Mouse (Mus musculus) B cell, adult 62 days (primary cell): ENCODE data around the gene Tmem210. TPM values are rescaled to one million over a fixed set of nuclear protein-coding genes. Genes with fewer than 3 reads are reported as not detected.

Experiments used
- total RNA-seq: library from RNA; stranded (reverse); gene quantifications from 4 replicates; pipeline ENCODE4 v1.2.4, GENCODE M21; 2023

The Tmem210 gene
- total RNA-seq: not detected in 4 replicates

GRCm38 (mm10) chr2:25287927-25288649, at the start of gene Tmem210:
TSS of gene Tmem210 (plus strand) at chr2:25288145.

GRCm38 (mm10) chr2:25242101-25242506, 45.8 kb upstream of the Tmem210 start, which contains the start of the genes Rnf208 and Cysrt1:
TSS of gene Rnf208 (plus strand) at chr2:25242255.
TSS of gene Cysrt1 (minus strand) at chr2:25242452.

GRCm38 (mm10) chr2:25246183-25247072, 41.5 kb upstream of the Tmem210 start, which contains the start of gene AL732309.1:
TSS of gene AL732309.1 (minus strand) at chr2:25246863.

GRCm38 (mm10) chr2:25255284-25255779, 32.6 kb upstream of the Tmem210 start, which contains the start of gene Tmem203:
TSS of gene Tmem203 (plus strand) at chr2:25255439.

GRCm38 (mm10) chr2:25262291-25262767, 25.6 kb upstream of the Tmem210 start, which contains the start of gene Tprn:
TSS of gene Tprn (plus strand) at chr2:25262618.

GRCm38 (mm10) chr2:25271827-25272511, 16.0 kb upstream of the Tmem210 start, which contains the start of the genes Ssna1 and Anapc2:
TSS of gene Ssna1 (minus strand) at chr2:25272438.
TSS of gene Anapc2 (plus strand) at chr2:25272478.

GRCm38 (mm10) chr2:25289651-25290050, 1.7 kb downstream of the Tmem210 start, which contains the start of gene Lrrc26:
TSS of gene Lrrc26 (plus strand) at chr2:25289915.

GRCm38 (mm10) chr2:25318971-25319773, 31.2 kb downstream of the Tmem210 start, which contains the start of gene Grin1:
TSS of gene Grin1 (minus strand) at chr2:25319187.

GRCm38 (mm10) chr2:25332286-25333160, 44.6 kb downstream of the Tmem210 start, which contains the start of gene Man1b1:
TSS of gene Man1b1 (plus strand) at chr2:25332338.

Other genes starting within 250 kb of the Tmem210 start
- gene Nsmf, start 233.8 kb upstream of the Tmem210 start, total RNA-seq: 38.8 to 54.8 TPM (median 42.4 TPM) in 4 replicates
- not detected in 4 replicates for gene Entpd8, start 207.8 kb upstream of the Tmem210 start, total RNA-seq
- not detected in 4 replicates for gene Noxa1, start 193.0 kb upstream of the Tmem210 start, total RNA-seq
- gene Nrarp, start 107.4 kb upstream of the Tmem210 start, total RNA-seq: 5.2 to 8.3 TPM (median 7.2 TPM) in 4 replicates
- 29.8 to 31.9 TPM (median 30.9 TPM) in 4 replicates for gene Tor4a, start 91.3 kb upstream of the Tmem210 start, total RNA-seq
- 71.6 to 75.6 TPM (median 72.5 TPM) in 4 replicates for gene Nelfb, start 76.7 kb upstream of the Tmem210 start, total RNA-seq
- not detected in 4 replicates for gene Stpg3, start 73.5 kb upstream of the Tmem210 start, total RNA-seq
- gene Fam166a, start 69.4 kb upstream of the Tmem210 start, total RNA-seq: 0.89 TPM in 1 of 4 replicates, not detected in the others
- gene Tubb4b, start 63.4 kb upstream of the Tmem210 start, total RNA-seq: 101 to 123 TPM (median 110 TPM) in 4 replicates
- not detected in 4 replicates for gene Slc34a3, start 53.8 kb upstream of the Tmem210 start, total RNA-seq
- gene Rnf224, start 51.4 kb upstream of the Tmem210 start, total RNA-seq: not detected in 4 replicates
- not detected in 4 replicates for gene Rnf208, start 45.9 kb upstream of the Tmem210 start, total RNA-seq
- gene Cysrt1, start 45.7 kb upstream of the Tmem210 start, total RNA-seq: not detected in 4 replicates
- 4.6 to 12.8 TPM (median 6.9 TPM) in 4 replicates for gene AL732309.1, start 41.3 kb upstream of the Tmem210 start, total RNA-seq
- gene Tmem203, start 32.7 kb upstream of the Tmem210 start, total RNA-seq: 18.8 to 26.6 TPM (median 24.1 TPM) in 4 replicates
- gene Tprn, start 25.5 kb upstream of the Tmem210 start, total RNA-seq: 13.6 to 20.3 TPM (median 14.4 TPM) in 4 replicates
- gene Ssna1, start 15.7 kb upstream of the Tmem210 start, total RNA-seq: 30.8 to 37.7 TPM (median 35.7 TPM) in 4 replicates
- 101 to 113 TPM (median 107 TPM) in 4 replicates for gene Anapc2, start 15.7 kb upstream of the Tmem210 start, total RNA-seq
- gene Lrrc26, start 1.8 kb downstream of the Tmem210 start, total RNA-seq: not detected in 4 replicates
- gene Grin1, start 31.0 kb downstream of the Tmem210 start, total RNA-seq: not detected in 4 replicates
- 39.7 to 50.0 TPM (median 47.1 TPM) in 4 replicates for gene Man1b1, start 44.2 kb downstream of the Tmem210 start, total RNA-seq
- 41.2 to 46.3 TPM (median 43.4 TPM) in 4 replicates for gene Dpp7, start 68.2 kb downstream of the Tmem210 start, total RNA-seq
- gene Uap1l1, start 77.5 kb downstream of the Tmem210 start, total RNA-seq: 22.5 to 35.7 TPM (median 25.5 TPM) in 4 replicates
- gene Sapcd2, start 84.2 kb downstream of the Tmem210 start, total RNA-seq: 0.48 to 0.85 TPM in 2 of 4 replicates, not detected in the others
- not detected in 4 replicates for gene Entpd2, start 107.7 kb downstream of the Tmem210 start, total RNA-seq
- not detected in 4 replicates for gene Npdc1, start 111.2 kb downstream of the Tmem210 start, total RNA-seq
- not detected in 4 replicates for gene Fut7, start 135.1 kb downstream of the Tmem210 start, total RNA-seq
- gene Abca2, start 140.6 kb downstream of the Tmem210 start, total RNA-seq: 44.9 to 53.9 TPM (median 49.1 TPM) in 4 replicates
- 0.83 TPM in 1 of 4 replicates, not detected in the others for gene Clic3, start 168.7 kb downstream of the Tmem210 start, total RNA-seq
- 115 to 135 TPM (median 127 TPM) in 4 replicates for gene Paxx, start 172.9 kb downstream of the Tmem210 start, total RNA-seq
- not detected in 4 replicates for gene Ptgds, start 181.9 kb downstream of the Tmem210 start, total RNA-seq
- not detected in 4 replicates for gene Lcn12, start 205.8 kb downstream of the Tmem210 start, total RNA-seq
- 64.9 to 78.2 TPM (median 70.7 TPM) in 4 replicates for gene Fbxw5, start 212.6 kb downstream of the Tmem210 start, total RNA-seq
- gene C8g, start 213.6 kb downstream of the Tmem210 start, total RNA-seq: 1.1 TPM in 1 of 4 replicates, not detected in the others